Mouse (Mus musculus): ENCODE measurements at regions not wholly inside any gene's neighbourhood (a gene's known extent, or its start where the extent isn't known, plus 50 kb on each side); places are given as distances from the start of the nearest gene placed in this dataset.

DNA sequence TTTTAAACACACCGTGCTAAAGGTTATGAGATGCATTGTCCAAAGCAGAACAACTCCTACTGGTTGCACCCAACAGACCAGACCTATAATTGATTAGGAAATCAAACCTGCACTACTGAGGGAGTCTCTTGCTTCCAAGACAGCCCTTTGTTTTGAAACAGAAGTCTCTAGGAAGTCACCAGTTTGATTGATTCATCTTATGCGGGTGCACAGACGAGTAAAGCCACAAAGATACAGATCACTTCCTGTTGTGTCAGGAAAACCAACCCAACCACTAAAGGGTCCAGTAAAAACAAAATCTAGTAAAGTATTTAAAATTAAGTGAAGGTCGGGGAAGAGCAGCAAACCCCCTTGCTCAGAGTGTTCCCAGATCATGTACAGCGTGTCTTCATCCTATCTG is 58.3 kb upstream of the N6amt1 start:
- no peaks in the 10 kb centered on the region for H3K27me3 ChIP-seq (ENCODE audit: control insufficient read depth, insufficient read depth, low read length)
- no peak for TF ChIP-seq POLR2A (IDR thresholded peaks at IDR 0.05; ENCODE audit: control insufficient read depth, low read depth, low read length)
- TF ChIP-seq CTCF (IDR thresholded peaks at IDR 0.05; ENCODE audit: control insufficient read depth, insufficient read depth, insufficient replicate concordance, low read depth, low read length) = no peak
- H3K4me1 ChIP-seq (ENCODE audit: control insufficient read depth, insufficient read depth, low read length) = no peaks in the 10 kb centered on the region
- no peak overlapping the region for H3K4me3 ChIP-seq (ENCODE audit: control insufficient read depth, low read depth, low read length)
- H3K27ac ChIP-seq (ENCODE audit: control insufficient read depth, insufficient read depth, low read depth, low read length) = no peak overlapping the region
- H3K36me3 ChIP-seq (ENCODE audit: control insufficient read depth, insufficient read depth, low read length) = no peaks in the 10 kb centered on the region

DNA sequence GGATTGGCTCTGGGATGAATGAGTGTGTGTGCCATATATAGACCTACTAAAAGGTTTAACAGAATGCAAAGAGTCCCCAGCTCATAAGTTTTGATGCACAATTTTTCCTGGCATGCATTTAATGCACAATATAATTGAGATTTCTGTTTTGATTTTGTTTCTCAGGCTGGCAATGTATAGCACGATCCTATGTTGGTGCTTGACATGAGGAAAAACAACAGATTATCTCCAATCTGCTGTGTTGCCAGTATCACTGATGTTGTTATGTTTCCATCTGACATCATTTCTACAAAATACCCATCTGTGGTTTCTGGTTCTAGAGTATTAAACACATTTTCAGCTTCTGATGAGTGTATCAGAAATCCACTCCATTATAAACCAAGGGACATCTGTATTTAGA is 61.2 kb upstream of the N6amt1 start:
- TF ChIP-seq POLR2A (IDR thresholded peaks at IDR 0.05; ENCODE audit: control insufficient read depth, low read depth, low read length) (no peak), CTCF (IDR thresholded peaks at IDR 0.05; ENCODE audit: control insufficient read depth, insufficient read depth, insufficient replicate concordance, low read depth, low read length) (no peak)
- Histone ChIP-seq H3K4me1 (ENCODE audit: control insufficient read depth, insufficient read depth, low read length) (no peaks in the 10 kb centered on the region), H3K27ac (ENCODE audit: control insufficient read depth, insufficient read depth, low read depth, low read length) (no peak overlapping the region), H3K27me3 (ENCODE audit: control insufficient read depth, insufficient read depth, low read length) (no peaks in the 10 kb centered on the region), H3K36me3 (ENCODE audit: control insufficient read depth, insufficient read depth, low read length) (no peaks in the 10 kb centered on the region), H3K4me3 (ENCODE audit: control insufficient read depth, low read depth, low read length) (no peak overlapping the region)

DNA sequence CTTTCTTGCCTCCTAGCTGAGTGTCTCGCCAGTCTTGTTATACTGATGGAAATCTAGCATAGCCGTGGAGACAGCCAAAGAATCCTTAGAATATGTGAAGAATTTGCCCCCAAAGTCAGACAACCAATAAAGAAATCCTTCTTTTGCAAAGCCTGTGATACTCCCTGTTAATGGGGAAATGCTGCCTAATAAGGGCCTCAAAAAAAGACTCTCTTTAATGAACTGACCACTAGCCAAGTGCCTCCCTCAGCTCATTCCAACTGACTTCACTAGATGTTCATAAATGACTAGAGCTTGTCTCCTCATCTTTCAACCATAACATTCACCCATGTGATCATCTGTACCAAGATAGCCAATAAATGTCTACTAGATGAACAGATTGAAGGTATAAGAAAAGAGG is 62.3 kb upstream of the N6amt1 start:
- no peaks in the 10 kb centered on the region for H3K27me3 ChIP-seq (ENCODE audit: control insufficient read depth, insufficient read depth, low read length)
- H3K36me3 ChIP-seq (ENCODE audit: control insufficient read depth, insufficient read depth, low read length) = no peaks in the 10 kb centered on the region
- H3K4me1 ChIP-seq (ENCODE audit: control insufficient read depth, insufficient read depth, low read length) = no peaks in the 10 kb centered on the region
- no peak overlapping the region for H3K27ac ChIP-seq (ENCODE audit: control insufficient read depth, insufficient read depth, low read depth, low read length)
- H3K4me3 ChIP-seq (ENCODE audit: control insufficient read depth, low read depth, low read length) = no peak overlapping the region
- no peak for TF ChIP-seq POLR2A (IDR thresholded peaks at IDR 0.05; ENCODE audit: control insufficient read depth, low read depth, low read length)

DNA sequence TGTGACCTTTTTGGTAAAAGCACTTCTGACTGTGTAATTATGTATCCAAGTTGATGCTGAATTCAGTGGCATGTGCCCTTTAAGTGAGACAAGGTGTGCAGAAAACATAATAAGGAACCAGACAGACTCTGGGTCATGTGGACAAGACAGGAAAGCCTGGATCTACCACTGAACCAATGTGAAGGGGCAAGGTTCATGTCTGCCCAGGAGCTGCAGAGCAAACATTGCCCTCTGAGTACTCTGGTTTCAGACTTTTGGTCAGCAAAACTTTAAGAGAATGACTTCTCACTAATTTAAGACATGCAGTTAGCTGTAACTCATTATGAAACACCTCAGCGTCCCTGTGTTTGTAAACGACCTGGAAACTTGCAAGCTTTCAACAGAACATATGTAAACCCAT is 68.3 kb upstream of the N6amt1 start:
- no peak for TF ChIP-seq CTCF (IDR thresholded peaks at IDR 0.05; ENCODE audit: control insufficient read depth, insufficient read depth, insufficient replicate concordance, low read depth, low read length)
- TF ChIP-seq POLR2A (IDR thresholded peaks at IDR 0.05; ENCODE audit: control insufficient read depth, low read depth, low read length) = no peak
- Histone ChIP-seq H3K36me3 (ENCODE audit: control insufficient read depth, insufficient read depth, low read length) (no peaks in the 10 kb centered on the region), H3K27ac (ENCODE audit: control insufficient read depth, insufficient read depth, low read depth, low read length) (no peak overlapping the region), H3K4me3 (ENCODE audit: control insufficient read depth, low read depth, low read length) (no peak overlapping the region), H3K4me1 (ENCODE audit: control insufficient read depth, insufficient read depth, low read length) (no peaks in the 10 kb centered on the region), H3K27me3 (ENCODE audit: control insufficient read depth, insufficient read depth, low read length) (no peaks in the 10 kb centered on the region)

DNA sequence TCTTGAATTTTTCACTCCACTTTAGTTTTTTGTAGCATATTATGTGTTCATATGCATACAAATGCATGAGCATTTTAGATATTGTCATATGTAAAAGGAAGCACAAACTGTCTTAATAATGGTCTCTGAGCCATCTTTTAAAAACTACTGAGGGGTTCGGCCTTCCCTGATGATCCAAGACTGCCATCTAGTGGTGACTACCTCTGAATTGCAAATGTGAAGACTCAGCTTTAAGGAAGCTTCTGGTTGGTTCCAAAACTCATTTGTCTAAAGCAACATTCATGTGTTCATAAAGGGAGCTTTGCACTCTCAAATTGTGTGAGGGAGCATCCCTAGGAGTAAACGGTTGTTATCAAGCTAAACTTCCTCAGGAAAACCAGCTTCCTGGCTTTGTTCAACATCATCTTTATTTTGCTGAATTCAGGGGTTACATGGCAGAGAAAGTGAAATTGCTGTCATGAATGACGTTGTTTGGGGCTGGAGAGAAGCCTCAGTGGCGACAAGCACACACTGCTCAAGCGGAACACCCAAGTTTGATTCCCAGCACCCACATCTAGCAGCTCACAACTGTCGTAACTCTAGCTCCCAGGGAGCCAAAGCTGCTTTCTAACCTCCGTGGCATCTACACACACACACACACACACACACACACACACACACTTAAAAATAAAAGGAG is 69.0 kb upstream of the N6amt1 start:
- H3K36me3 ChIP-seq (ENCODE audit: control insufficient read depth, insufficient read depth, low read length) = no peaks in the 10 kb centered on the region
- no peak overlapping the region for H3K4me3 ChIP-seq (ENCODE audit: control insufficient read depth, low read depth, low read length)
- TF ChIP-seq CTCF (IDR thresholded peaks at IDR 0.05; ENCODE audit: control insufficient read depth, insufficient read depth, insufficient replicate concordance, low read depth, low read length) = 0 out of 2 replicates have a peak, but pooled peaks have one; percentile 6
- TF ChIP-seq POLR2A (IDR thresholded peaks at IDR 0.05; ENCODE audit: control insufficient read depth, low read depth, low read length) = no peak

DNA sequence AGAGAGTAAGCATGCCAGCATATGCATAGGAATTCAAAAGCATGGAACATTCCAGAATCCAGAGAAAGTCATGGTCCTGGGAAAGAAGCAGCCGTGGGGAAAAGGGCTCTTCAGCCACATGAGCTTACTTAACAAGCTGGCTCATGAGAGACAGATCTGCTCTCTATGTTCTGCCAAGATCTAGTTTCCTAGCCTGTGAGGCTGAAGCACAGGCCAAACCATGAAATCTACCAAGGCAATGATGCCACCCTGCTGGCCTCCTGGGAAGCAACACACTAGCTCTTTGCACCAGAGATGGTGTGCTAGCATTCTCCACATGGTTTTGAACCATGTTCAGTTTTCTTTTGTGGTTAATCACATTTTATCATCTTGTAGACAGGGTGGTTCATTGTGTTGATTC is 75.5 kb upstream of the N6amt1 start:
- Histone ChIP-seq H3K27me3 (ENCODE audit: control insufficient read depth, insufficient read depth, low read length) (no peaks in the 10 kb centered on the region), H3K4me3 (ENCODE audit: control insufficient read depth, low read depth, low read length) (no peak overlapping the region), H3K36me3 (ENCODE audit: control insufficient read depth, insufficient read depth, low read length) (no peaks in the 10 kb centered on the region), H3K27ac (ENCODE audit: control insufficient read depth, insufficient read depth, low read depth, low read length) (no peak overlapping the region), H3K4me1 (ENCODE audit: control insufficient read depth, insufficient read depth, low read length) (no peaks in the 10 kb centered on the region)
- TF ChIP-seq POLR2A (IDR thresholded peaks at IDR 0.05; ENCODE audit: control insufficient read depth, low read depth, low read length) (no peak), CTCF (IDR thresholded peaks at IDR 0.05; ENCODE audit: control insufficient read depth, insufficient read depth, insufficient replicate concordance, low read depth, low read length) (no peak)

More for the DNA sequence above, 69.0 kb upstream of the N6amt1 start:
- Histone ChIP-seq H3K27me3 (ENCODE audit: control insufficient read depth, insufficient read depth, low read length) (no peaks in the 10 kb centered on the region), H3K27ac (ENCODE audit: control insufficient read depth, insufficient read depth, low read depth, low read length) (no peak overlapping the region), H3K4me1 (ENCODE audit: control insufficient read depth, insufficient read depth, low read length) (no peaks in the 10 kb centered on the region)

DNA sequence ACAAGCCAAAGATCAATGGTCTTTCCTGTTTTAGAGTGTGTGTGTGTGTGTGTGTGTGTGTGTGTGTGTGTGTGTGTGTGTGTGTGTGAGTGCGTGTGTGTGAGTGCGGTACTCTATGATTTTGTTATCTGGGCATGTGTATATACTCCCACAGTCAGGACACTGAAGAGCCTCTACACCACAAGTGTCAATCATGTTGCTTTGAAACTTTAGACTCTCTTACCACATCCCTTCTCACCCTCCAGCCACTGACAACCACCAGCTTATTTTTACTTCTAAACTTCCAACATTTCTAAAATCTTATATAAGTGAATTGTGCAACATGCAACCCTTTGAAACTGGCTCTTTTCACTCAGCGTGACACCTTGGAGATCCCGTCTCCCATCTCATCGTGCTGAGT is 81.6 kb upstream of the N6amt1 start:
- Histone ChIP-seq H3K27me3 (ENCODE audit: control insufficient read depth, insufficient read depth, low read length) (no peaks in the 10 kb centered on the region), H3K4me3 (ENCODE audit: control insufficient read depth, low read depth, low read length) (no peak overlapping the region), H3K36me3 (ENCODE audit: control insufficient read depth, insufficient read depth, low read length) (no peaks in the 10 kb centered on the region), H3K4me1 (ENCODE audit: control insufficient read depth, insufficient read depth, low read length) (no peaks in the 10 kb centered on the region), H3K27ac (ENCODE audit: control insufficient read depth, insufficient read depth, low read depth, low read length) (no peak overlapping the region)
- TF ChIP-seq POLR2A (IDR thresholded peaks at IDR 0.05; ENCODE audit: control insufficient read depth, low read depth, low read length) = no peak
- TF ChIP-seq CTCF (IDR thresholded peaks at IDR 0.05; ENCODE audit: control insufficient read depth, insufficient read depth, insufficient replicate concordance, low read depth, low read length) = no peak
